Mouse (Mus musculus) stomach, postnatal 0 days (tissue): Measurements from ENCODE around the gene Coq8b.

Experiments
- CTCF ChIP-seq: IDR thresholded peaks from 2 replicates; pipeline ENCODE4 v1.5.1; 2016; ENCODE audit warnings: antibody characterized with exemption, low read depth, mild to moderate bottlenecking, moderate library complexity
- EP300 ChIP-seq: optimal IDR thresholded peaks from 2 replicates; pipeline ENCODE3; 2016; ENCODE audit warnings: antibody characterized with exemption

DNA sequence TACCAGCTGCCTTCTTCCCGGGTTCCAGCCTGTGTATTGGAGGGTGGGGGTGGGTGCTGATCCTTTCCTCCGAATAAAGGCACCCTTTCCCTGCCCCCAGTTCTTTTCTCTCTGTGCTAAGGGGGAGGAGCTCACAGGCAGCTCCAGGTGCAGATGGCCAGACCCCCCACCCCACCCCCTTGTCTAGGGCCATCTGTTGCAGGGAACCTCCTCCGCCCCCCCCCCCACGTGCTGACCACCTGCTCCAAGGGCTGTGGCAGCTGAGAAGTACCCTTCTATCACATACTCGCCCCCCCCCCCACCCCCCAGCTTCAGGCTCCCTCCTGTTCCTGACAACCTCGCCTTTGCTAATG, 25.0 kb downstream of the Coq8b start:
- TF ChIP-seq CTCF (no peak), EP300 (no peak)
